Mouse (Mus musculus) lung, postnatal 4 days (tissue): ENCODE measurements around the gene Ift22.

Experiments
- DNase-seq, 2 experiments: peaks; one replicate each; pipeline ENCODE4 v3.0.0; 2021

The Ift22 gene

GRCm38 (mm10) chr5:136907991-136908857 is at the start of gene Ift22:
Gene Ift22 (plus strand): TSS chr5:136908150.
- DNase-seq = peak; percentile 91 to 94

GRCm38 (mm10) chr5:136861191-136861940 is 46.6 kb upstream of the Ift22 start:
- no peak for DNase-seq

- DNase-seq = no peak
Observed at GRCm38 (mm10) chr5:136862806-136863205, 45.1 kb upstream of the Ift22 start.

GRCm38 (mm10) chr5:136863276-136863675 is 44.7 kb upstream of the Ift22 start:
- DNase-seq = no peak

GRCm38 (mm10) chr5:136863961-136864674 is 43.8 kb upstream of the Ift22 start:
- DNase-seq = peak; percentile 70 to 86

GRCm38 (mm10) chr5:136867706-136868105 is 40.2 kb upstream of the Ift22 start:
- DNase-seq = no peak

- peak in 1 of 2 experiments; percentile 25 for DNase-seq
Observed at GRCm38 (mm10) chr5:136869451-136870114, 38.4 kb upstream of the Ift22 start.

GRCm38 (mm10) chr5:136872417-136872816 is 35.5 kb upstream of the Ift22 start:
- DNase-seq = no peak

GRCm38 (mm10) chr5:136874271-136874670 is 33.7 kb upstream of the Ift22 start:
- DNase-seq = peak in 1 of 2 experiments; percentile 63

- no peak for DNase-seq
Observed at GRCm38 (mm10) chr5:136880101-136880500, 27.8 kb upstream of the Ift22 start.

GRCm38 (mm10) chr5:136881380-136882009 is 26.5 kb upstream of the Ift22 start:
- peak; percentile 76 to 83 for DNase-seq

- DNase-seq = no peak
Observed at GRCm38 (mm10) chr5:136882055-136882787, 25.7 kb upstream of the Ift22 start.

GRCm38 (mm10) chr5:136882788-136883439 is 25.0 kb upstream of the Ift22 start, which contains the start of gene Col26a1:
Gene Col26a1 (minus strand): TSS chr5:136883209.
- peak in 1 of 2 experiments; percentile 33 for DNase-seq

GRCm38 (mm10) chr5:136886957-136887356 is 21.0 kb upstream of the Ift22 start:
- DNase-seq = no peak

- DNase-seq = no peak
Observed at GRCm38 (mm10) chr5:136888539-136889355, 19.2 kb upstream of the Ift22 start.

- DNase-seq = no peak
Observed at GRCm38 (mm10) chr5:136894840-136895528, 13.0 kb upstream of the Ift22 start.

GRCm38 (mm10) chr5:136895529-136895963 is 12.4 kb upstream of the Ift22 start:
- no peak for DNase-seq

GRCm38 (mm10) chr5:136904621-136905020 is 3.3 kb upstream of the Ift22 start:
- DNase-seq = no peak

GRCm38 (mm10) chr5:136905630-136906029 is 2.3 kb upstream of the Ift22 start:
- DNase-seq = no peak
